Mouse (Mus musculus) urinary bladder, postnatal 10 days (tissue): ENCODE data around the gene Cdc20b.

Experiments used
- DNase-seq: peaks from one replicate; pipeline ENCODE4 v3.0.0; 2022; ENCODE audit warnings: low spot score

Gene Cdc20b

DNA sequence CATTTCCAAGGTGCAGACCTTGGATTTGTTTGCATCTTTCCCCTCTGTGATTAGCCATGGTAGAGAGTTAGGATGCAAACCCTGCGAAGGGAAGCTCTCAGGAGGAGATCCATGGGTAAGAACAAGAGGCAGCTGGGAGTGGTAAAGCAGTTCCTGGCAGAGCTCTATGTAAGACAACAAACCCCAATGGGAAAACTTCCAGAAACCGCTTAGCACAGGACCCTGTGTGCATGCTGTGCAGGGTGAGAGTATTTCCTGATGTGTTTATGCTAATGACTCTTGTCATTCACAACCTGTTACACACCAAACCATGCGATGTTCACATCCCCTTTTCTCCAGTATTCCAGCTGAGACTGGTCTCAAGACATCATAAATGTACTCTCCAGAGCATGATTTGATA is 62.1 kb downstream of the Cdc20b start:
- no peak for DNase-seq

DNA sequence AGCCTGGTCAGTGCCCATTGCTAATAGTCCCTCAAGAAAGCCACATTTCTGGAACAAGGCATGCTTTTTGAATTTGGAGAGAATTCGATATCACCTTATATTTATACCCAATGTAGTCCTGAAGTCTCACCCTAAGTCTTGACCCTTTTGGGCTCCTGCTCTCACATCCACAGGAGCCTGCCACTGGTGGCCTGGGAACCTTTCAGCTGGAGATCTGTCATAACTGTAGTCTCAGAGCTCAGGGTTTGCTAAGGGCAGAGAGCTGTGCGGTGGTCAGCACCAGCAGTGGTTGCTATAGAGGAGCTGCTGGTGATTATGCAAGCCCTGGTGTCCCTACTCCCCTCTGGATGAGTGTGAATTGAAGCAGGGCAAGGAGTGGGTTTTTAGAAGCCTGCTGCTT is 63.5 kb downstream of the Cdc20b start:
- DNase-seq = no peak

DNA sequence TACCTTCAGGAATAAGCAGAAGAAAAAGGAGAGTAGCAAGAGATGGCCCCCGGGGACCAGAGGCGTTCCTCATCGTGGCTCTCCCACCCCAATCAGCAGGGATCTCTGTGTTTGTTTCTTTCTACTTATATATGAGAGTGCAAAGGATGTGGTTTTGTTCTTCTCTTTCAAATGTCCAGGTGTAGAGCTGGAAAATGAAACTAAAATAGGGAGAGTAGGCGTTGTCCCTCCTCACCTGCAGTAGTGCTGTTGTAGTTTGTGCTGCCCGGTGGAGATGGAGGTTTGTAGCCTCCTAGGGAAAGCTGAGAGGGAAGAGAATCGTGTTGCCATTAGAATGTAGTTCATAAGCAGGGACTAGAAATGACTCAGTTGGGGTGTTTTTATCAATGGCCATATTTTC is 66.0 kb downstream of the Cdc20b start, which contains the start of gene Gzma:
TSS of gene Gzma (minus strand) at position 103 of the 400 bp plus-strand sequence.
- no peak for DNase-seq

- no peak for DNase-seq
Measured at GRCm38 (mm10) chr13:113101804-113102203, 66.9 kb downstream of the Cdc20b start.

DNA sequence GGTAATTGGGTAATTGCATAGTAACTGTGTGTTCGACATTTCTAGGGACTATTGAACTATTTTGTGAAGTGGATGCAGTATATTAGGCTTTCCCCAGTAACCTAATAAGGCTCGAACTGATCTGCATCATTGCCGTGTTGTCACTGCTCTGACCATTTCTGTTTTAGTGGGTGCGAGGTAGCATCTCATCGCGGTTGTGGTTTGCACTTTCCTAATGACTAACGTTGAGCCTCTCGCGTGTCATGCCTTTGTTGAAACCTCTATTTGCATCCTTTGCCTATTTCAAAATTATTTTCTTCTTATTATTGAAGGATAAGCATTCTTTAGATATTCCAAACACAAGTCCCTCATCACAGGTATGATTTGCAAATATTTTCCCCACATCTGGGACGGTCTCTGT is 69.8 kb downstream of the Cdc20b start:
- DNase-seq = no peak

- DNase-seq = no peak
Measured at GRCm38 (mm10) chr13:113118977-113119376, 84.1 kb downstream of the Cdc20b start.

GRCm38 (mm10) chr13:113120324-113121237 is 85.7 kb downstream of the Cdc20b start:
- DNase-seq = no peak

- DNase-seq = no peak
Measured at GRCm38 (mm10) chr13:113121326-113121725, 86.4 kb downstream of the Cdc20b start.

DNA sequence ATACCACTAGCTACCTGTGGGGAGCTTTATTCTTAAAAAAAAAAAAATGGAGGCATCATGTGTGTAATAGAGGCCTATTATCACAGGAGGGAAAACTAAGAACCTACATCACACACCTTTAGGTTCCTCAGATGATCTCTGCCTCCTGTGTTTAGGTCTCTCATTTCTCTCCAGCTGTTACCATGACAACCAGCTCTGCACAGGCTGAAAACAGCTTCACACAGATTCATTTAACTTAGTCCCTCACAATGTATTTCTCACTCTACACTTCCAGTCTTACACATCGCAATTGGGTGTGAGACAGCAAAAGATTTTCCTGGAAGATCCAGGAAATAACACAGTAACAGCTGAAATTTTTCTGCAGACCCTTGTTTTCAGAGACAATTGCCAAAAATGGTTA is 95.1 kb downstream of the Cdc20b start:
- DNase-seq = no peak

GRCm38 (mm10) chr13:113139597-113139996 is 104.7 kb downstream of the Cdc20b start:
- DNase-seq = no peak
